Mouse (Mus musculus) naive thymus-derived CD4-positive, alpha-beta T cell, adult 2 months (primary cell): Measurements from ENCODE around the gene Crabp1.

Experiments used
- DNase-seq: peaks from one replicate; pipeline ENCODE4 v3.0.0-alpha.2; 2011; ENCODE audit warnings: low read depth

The Crabp1 gene

DNA sequence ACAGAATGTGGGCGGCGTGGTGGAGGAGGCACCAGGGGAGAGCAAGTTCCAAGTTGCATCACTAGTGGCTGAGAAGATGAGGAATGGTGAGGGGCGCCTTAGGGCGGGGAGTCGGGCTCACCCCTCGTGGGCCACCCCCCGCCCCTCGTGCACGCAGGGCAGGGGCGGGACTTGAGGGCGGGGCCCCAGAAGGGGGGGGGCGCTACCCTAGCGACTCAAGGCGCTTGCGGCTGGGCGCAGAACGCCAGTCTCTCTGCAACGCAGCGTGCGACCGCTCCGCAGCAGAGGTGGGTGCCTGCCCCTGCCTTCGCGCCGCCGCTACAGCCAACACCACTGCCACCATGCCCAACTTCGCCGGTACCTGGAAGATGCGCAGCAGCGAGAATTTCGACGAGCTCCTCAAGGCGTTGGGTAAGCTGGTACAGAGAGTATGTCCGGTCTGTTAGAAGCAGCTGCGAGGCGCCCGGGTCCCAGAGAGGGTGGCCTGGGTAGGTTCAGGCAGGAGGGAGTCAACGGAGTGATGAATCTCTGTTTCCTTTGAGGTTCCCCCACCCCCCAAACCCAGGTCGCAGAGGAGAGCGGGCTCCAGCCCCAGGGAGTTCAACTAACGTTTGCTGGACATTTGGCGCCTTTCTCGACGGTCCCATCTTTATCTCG, at the start of gene Crabp1:
Crabp1 (plus strand) TSS at position 188 of the 657 bp plus-strand sequence.
- DNase-seq: no peak

DNA sequence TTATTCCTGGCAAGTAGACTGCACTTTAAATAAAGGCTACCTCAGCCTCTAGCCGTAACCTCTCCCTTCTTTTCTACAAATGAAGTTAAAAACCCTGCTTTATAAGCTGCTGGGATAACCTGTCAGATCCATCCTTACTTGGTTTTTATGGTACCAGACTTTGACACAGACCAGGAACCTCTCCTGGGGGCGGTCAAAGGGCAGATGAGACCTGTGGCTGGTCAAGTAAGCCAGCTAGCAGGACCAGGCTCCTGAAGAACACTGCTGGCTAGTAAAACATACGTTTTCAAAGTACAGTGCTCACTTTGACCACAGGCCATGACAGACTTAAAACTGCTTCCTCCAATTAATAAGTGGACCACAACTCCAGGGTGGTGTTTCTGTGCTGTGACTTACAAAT, 48.8 kb upstream of the Crabp1 start:
- DNase-seq: no peak

DNA sequence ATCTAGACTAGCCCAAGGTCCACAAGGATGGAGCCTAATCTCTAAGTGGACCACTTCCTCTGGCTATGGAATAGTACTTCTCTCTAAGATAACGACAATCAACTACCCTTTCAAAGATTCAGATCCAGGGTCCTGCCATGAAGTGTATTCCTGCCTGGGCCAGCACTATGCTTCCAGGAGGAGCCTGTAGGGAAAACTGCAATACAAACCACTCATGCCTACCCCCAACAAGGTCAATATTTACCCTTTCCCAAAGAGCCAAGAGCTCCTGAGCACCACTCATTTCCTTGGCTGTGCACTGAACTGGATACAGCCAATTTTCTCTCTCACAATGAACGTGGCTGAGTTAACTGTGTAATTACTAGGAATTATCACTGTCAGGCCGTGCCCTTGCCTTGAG, 47.0 kb upstream of the Crabp1 start:
- DNase-seq: no peak

DNA sequence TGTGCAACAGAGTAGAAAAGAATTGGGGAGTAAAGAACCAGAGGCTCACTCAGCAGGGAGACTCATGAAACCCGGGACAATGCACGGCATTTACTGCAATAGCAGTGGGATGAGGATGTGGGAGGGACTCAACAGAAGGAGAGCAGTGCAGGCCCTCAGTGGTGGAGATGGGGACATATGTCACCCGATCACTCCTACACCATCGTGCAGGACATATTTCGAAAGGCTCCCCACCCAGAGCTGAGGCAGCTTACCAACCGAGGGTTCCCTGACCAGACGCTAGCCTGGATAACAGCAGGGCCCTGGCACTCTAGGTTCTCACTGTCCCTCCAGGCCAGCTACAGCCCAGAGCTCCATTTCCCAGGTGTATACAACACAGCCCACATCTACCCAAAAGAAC, 42.4 kb upstream of the Crabp1 start:
- no peak for DNase-seq

DNA sequence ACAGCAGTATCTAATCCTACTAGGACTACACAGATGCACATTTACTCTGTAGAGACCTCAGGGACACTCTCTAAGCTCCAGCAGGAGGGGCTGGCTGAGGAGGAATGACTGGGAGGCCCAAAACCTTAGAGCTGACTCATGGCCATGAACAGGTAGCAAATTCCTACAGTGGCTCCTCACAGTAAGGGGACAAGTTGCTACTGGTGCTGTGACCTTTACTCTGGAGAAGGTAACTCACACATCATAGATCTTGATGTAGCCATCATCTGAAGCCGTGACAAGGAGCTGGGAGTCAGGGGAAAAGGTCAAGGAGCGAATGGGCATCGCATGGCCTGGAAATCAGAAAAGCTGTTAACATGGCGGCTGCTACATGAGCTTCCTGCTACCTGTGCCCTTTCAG, 42.0 kb upstream of the Crabp1 start:
- no peak for DNase-seq

DNA sequence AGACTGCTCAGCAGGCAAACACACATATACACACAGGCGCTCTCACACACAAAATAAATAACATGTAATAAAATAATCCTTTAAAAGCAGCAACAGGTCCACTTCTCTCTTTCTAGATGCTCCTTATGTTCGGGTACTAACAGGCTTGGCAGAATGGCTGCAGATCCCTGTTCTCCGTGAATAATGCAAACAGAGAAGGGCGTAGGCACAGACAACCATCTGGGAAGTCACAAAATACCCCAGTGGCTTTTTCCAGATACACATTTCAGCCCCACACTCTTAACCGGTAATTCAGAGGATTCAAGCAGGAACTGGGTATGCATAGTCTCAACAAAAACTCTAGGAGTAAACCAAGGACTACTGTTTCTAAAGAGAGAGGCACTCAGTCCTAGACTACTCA, 38.2 kb upstream of the Crabp1 start:
- no peak for DNase-seq

DNA sequence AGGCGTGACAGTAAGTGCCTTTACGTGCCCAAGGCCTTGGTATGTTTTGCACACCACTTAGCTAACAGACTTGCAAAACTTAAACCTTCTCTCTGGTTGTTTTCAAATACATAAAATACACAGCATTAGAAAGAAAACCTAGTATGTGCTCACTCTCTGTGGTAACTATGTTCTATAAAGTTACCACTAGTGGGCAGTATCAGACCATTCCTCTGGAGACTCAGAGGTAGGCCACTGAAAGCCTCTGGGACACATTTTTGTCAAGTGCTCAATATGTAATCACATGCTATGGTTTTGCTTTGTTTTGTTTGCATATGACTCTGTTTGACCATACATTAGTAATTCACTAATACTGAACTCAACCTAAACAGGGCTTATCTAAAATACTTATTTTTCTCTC, 32.4 kb upstream of the Crabp1 start:
- peak; percentile 68 for DNase-seq

DNA sequence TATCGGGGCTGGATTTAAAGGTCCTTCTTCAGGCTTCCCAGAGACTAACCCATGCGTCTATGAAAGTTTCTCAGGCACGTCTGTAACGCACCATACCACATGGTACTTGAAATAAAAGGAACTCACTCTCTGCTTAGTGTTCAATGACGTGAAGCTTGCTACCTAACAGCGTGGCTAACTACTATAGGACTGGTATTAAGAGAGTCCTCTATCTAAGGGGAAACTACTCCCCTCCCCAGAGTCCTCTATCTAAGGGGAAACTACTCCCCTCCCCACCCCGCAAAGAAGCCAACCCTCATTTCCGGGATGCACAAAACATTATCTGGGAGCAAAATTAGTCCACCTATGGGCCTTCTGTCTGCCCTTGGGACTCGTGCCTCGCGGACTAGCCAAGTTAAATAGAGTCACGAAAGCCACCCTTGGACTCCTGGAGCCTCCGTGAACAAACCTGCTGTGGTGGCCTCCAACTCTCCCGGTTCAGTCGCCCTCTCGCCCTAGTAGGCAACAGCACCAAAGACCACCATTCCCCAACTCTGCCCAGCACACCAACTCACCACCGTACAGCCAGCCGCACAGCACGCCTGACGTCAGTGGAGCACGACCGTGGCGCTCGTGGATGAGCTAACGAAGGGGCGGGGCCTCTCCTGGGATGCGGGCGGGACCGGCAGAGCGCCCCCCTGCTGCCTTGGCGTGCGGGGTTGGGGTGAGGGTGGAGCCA, 30.5 kb upstream of the Crabp1 start, which contains the start of gene Wdr61:
Wdr61 (minus strand) TSS at position 599 of the 718 bp plus-strand sequence.
- peak; percentile 98 for DNase-seq

DNA sequence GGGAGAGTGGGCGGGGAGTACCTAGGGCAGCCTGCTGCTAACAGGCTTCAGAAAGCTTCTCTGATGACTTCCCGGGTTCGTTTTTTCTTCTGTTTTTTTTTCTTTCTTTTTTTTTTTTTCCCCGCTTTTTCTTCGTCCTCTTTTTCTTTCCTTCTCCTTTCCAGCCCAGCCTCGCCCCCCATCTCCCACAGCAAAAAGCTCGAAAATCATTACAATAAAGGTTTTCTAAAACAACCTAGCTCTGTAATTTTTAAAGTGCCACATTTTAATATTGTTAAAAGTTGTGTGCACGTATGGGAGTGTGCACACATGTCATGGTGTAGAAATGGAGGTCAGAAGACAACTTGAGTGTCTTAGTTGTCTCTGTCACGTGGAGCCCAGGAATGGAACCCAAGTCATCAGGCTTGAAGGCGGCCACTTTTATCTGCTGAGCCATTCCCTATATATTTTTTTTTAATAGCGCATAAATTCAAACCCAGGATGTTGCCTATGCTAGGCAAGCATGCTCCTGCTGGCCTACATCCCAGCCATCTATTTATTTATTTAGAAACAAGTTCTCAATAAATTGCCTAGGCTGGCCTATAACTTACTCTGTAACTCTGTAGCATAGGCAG, 29.8 kb upstream of the Crabp1 start:
- no peak for DNase-seq

DNA sequence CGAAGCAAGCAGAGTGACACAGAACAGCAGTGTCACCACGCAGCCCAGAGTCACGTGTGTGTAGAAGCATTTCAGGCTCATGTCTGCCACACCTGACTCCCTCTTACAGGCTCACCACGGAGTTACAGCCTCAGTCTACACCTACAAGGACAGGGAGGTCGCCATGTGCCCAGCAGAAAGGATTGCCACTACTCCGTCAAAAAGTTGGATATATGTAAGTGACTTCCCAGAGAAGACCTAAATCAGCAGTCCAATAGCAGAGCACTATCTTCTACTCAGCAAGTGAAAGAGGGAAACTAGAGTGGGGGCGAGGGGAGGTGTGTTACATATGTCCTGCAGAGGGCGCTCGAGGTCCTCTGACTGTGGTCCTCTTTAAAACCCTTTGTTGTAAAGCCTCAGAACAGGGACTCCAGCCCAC, 28.3 kb upstream of the Crabp1 start:
- DNase-seq: peak; percentile 90

DNA sequence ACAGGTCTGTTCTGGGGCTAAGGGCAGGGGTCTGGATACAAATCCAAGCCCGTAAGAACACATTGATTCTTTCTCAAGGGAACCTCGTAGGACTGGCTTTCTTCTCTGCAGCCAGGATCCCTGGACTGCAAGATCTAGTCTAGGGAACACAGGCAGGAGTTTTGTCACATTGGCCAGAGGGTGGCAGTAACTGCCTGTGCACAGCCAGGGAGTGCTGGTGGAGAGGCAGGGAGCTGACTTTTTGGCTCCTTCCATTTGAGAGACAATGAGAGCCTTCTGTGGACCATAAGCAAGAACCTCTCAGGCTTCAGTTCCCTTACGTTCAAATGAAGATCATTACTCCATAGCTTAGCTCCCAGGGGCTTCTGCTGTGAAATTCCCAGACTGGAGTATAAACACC, 26.2 kb upstream of the Crabp1 start:
- no peak for DNase-seq

DNA sequence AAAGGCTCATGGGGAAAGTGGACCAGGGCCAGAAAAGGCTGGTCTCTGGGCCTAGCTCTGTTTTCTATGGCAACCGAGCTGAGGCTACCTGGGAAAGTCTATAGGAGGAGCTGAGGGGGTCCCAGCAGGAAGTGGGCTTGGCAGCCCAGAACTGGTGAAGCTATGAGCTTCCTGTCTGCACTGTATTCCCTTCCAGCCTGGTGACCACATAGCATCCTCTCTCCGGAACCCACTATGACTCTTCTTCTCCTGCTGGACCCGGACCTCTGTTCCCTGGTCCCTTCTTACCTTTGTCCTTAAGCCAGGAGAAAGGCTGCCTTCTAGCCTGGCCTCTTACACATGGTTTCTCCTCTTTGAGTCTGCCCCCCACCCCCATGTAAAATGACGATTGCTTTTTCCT, 20.7 kb upstream of the Crabp1 start:
- no peak for DNase-seq

DNA sequence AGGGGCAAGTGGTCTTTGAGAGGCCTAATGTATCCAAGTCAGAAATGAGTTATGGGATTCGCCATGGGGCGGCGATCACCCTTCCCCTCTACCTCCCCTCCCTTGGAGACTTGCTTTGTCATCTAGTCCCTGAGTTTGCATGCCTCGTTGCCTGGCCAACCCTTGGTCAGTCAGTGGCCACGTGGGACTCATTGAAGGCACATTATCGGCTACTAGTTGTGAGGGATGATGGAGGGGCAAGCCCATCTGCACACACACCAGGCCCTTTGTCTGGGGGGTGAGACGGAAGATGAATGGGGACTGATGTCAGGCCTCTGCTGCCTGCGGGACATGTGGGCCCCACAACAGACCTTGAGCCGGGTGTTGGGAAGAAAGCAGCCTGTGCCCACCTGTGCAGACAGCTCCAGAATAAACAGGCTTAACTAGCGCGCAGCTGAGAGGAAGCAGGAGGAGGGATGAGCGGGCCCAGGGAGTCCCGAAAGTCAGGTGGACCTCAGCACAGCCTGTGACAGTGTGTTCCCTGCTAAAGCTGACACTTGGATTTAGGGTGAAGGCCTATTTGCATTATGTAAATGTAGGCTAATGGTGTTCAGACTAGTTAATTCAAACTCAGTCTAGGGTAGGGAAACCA, 18.7 kb upstream of the Crabp1 start:
- no peak for DNase-seq

DNA sequence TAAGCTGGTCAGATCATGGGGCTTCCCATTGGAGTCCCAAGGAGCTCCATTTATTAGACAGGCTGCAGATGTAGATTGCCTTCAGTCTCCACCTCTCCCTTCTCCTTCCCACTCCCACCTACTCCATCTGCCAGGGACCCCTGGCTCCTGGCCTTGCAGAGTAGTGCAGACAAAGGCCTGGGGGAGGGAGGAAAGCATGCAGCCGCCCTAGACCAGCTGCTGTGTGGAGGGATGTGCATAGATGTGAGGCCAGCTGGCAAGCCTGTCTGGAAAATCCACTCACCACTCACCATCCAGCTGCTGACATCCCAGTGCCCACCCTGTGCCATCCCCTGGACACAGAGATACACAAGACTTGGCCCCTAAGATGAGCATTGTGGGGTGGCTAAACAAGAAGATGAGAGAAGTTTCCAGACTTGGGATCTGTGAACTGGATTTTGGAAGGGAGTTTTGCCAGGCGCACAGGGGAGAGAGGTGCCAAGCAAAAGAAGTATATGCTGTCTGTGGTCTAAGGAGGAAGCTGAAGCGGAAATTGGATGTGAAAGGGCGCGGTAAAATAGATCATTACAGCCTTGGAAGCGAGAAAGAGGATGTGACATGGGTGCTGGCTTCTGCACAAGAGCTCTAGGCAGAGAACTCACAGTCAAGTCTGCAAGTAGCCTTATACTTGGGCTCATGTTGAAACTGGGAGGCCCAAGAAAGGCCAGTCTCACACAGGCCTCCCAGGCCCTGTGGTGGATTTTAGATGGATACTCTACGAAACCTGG, 14.2 kb upstream of the Crabp1 start:
- no peak for DNase-seq

DNA sequence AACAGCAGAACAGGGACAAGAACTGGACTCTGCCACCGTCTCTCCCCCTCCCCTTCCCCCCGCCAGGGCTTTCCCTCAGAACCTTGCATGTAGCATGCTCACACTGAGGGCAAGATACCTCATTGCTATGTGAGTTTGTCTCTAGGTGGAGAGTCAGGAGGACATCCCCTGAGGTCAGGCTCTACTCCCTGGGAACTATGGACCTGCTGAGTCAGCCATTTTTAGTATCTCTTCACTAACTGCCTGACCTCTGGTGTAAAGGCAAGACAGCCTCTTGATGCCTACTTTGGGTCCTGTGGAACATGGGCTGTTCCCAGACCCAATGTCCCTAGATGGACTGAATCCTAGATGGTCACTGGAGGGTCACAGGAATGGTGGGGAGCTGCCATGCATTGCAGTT, 12.9 kb upstream of the Crabp1 start:
- DNase-seq: no peak

DNA sequence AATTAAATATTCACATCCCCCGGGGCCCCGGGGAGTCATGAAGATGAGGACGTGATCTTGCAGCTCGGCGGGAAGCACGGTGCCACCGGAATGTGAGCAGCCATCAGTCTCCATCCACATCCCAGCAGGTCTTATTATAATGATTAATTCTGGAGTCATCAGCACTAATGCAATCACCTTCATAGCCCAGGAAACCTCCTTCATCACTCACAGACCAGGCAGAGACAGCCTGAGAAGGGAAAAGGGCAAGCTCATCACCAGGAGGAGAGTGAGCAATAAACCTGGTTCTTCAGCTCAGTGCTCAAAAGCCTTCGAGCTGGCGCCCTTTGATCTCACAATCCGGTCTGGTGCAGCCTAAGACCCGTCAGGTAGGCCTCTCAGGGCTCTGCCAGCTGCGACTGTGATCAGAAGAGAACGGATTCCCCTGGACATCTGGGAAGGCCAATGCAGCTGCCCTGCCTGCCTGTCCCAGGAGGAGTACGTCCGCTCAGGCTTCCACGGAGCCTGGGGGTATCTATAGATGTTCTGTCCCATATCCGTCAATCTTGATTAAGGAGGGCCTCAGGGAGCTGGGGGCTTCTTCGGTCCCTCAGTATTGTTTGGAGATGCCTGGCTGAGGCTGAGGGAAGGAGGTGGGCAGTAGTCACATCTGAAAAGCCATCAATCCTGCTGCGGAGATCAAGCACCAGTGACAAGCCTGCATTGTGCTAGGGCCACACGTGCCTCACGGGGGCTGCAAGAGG, 12.2 kb upstream of the Crabp1 start:
- DNase-seq: no peak

DNA sequence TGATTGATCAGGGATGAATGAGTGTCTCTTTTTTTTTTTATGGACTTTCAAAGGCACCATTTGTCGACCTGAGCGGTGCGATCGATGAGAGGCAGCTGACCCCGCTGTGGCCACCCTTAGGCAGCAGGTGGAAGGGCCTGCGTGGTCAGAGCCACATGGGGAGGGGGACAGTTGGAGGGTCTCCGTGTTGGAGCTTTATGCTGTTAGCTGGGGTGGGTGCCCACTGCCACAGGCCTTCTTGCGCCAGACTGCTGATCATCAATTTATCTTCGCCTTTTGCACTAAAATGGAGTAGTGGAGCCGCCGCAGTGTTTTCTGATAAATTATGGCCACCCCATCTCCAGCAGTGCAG, 11.6 kb upstream of the Crabp1 start:
- DNase-seq: no peak

DNA sequence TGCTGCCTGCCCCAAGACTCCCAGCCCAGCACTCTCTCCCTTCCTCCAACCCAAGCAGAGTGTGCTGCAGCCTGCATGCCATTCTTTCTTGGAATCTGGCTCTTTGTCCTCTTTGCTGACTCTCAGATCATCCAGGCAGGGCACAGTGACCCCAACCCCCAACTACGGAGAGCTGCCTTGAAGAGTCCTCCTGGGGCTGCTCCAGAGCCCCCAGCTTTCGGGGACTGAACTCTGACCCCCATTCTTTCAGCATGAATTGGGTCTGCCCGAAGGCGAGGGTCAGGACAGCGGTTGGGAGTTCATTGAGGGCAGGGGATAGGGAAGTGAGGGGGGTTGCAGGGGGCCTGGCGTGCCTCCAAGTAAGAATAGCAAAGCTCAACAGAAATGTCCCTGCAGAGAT, 5.0 kb upstream of the Crabp1 start:
- no peak for DNase-seq

DNA sequence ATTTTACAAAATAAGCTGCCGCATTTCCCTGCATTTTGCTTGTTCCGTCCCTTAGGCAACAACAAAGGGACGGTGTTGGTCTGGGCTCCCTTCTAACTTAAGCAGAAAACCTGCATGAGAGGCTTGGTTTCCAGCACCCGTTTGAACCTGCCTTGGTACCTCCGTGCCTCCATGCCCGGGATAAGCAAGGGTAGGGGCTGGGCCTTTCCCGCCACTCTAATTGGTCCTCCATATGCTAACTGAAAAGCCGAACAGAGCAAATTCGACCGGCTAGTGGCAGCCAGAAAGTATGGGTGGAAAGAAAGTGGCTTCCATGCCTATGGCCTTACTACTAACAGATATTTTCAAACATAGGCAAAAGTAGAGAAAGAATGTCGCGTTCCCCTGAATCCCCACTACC, 457 bp upstream of the Crabp1 start:
- DNase-seq: no peak

DNA sequence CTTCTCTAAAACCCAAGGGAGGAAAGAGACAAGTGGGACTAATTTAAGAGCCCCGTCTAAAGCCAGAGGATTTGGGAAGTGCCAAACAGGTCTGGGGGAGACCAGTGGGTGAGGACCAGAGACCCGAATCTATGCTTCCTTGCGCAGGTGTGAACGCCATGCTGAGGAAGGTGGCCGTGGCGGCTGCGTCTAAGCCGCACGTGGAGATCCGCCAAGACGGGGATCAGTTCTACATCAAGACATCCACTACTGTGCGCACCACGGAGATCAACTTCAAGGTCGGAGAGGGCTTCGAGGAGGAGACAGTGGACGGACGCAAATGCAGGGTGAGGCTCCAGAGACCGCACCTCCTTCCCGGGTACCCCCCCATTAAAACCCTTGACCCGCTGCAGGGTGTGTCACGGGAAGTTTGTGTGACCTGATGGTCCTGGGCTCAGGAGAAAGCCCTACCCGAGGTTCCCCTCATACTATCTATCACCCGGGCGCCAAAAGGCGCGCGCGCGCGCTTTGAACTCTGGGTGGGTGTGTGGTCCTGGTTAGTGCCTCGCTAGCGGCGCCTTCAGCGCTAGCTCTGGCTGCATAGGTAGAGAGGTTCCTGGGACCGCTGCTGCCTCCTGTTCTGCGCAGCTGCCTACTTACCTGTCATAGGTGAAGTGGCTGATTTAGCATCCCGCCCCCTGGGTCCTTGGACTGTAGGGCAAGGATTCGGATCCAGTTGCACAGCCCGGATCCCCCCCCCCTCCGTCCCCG, 963 bp downstream of the Crabp1 start:
- DNase-seq: no peak
